Mouse (Mus musculus): ENCODE measurements at regions not wholly inside any gene's neighbourhood (a gene's known extent, or its start where the extent isn't known, plus 50 kb on each side); places are given as distances from the start of the nearest gene placed in this dataset.

DNA sequence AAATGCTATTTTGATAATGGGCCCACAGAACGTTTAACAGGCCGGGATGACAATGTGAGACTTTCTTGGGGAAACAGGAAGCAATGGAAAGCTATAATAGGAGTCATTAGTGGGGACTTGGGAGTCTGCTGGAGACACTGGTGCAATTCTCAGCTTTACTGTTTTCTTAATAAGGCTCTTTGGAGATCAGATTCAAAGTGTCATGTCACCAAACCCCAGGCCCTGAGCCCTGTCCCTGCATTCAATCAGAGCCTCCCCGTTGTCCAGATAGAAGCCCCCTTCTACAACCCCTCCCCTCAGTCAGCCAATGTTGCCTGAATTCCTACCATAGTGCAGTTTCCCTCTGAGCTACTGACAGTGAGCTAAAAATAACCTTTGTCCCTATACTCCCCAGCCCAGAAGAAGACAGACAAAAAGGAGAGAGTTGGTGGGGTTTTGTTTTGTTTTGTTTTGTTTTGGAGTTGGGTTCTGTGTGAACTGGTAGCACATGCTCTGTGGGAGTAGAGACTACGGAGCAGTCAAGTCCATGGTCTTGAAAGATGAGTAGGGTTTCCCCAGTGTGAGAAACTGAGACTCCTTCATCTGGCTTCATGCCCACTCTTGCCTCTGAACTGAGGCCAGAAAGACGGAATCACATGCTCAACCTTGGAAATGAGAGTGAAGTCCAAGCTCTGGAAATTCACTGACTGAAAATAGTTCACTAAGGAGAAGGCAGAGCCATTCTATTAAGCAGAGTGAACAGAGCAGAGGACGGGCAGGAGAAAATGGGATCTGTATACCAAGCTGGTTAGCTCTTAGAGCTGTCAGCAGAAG lies 267.3 kb downstream of the Gm826 start:
- TF ChIP-seq POLR2AphosphoS2 (IDR thresholded peaks at IDR 0.05; ENCODE audit: low read depth, low read length) (no peak), IRF4 (IDR thresholded peaks at IDR 0.05; ENCODE audit: low read depth, low read length) (no peak), ZNF384 (IDR thresholded peaks at IDR 0.05; ENCODE audit: low read depth, low read length) (no peak), USF1 (IDR thresholded peaks at IDR 0.05; ENCODE audit: low read depth, low read length) (no peak), SIN3A (IDR thresholded peaks at IDR 0.05; ENCODE audit: low read length) (no peak), MAZ (IDR thresholded peaks at IDR 0.05; ENCODE audit: low read depth, low read length) (no peak), RAD21 (IDR thresholded peaks at IDR 0.05; ENCODE audit: low read depth, low read length) (no peak), NRF1 (IDR thresholded peaks at IDR 0.05; ENCODE audit: low read depth, low read length) (no peak), MAX (IDR thresholded peaks at IDR 0.05; ENCODE audit: low read length) (no peak), MYC (IDR thresholded peaks at IDR 0.05; ENCODE audit: low read depth, low read length) (no peak), E2F4 (IDR thresholded peaks at IDR 0.05; ENCODE audit: insufficient replicate concordance, low read depth, low read length) (no peak)
- dilution Hi-C loops (cut with MboI; ENCODE audit: extremely low pct_ligation_motif_present, extremely low pct_unique_long_range_greater_than_20kb, low sequenced_read_pairs): no loop called here

DNA sequence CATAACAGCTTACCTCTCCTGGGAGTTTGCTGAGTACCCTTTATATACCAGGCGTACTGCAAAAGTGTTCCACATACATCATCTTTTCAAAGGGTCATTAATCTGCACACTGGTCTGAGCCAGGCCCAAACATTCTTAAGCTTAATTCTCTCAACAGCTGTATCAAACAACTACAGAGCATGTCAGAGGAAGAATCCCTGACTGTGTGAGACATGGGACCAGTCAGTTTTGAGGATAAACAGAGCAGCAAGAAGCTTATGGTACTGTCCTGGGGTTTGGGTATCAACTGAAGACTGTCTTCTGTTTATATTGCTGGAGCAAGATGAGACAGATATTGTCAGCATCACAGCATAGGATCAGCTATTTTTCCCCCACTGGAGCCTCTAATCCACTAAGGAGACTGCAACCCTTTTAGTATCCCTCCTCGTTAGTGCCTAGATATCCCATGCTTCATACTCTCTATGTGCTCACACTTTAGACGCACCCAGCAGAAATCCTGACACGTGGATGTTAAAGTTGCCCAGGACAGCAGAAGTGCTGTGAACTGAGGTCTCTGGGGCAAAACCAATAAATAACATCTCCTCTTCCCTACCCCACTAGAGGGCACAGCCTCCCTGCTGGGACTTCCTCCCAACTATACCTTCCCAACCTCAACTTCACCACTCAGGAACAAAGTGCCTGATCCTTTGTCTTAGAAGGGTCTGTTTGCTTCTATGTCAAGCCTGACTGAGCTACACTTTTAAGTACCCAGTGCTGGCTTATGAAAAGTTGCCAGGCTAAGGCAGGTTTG lies 271.6 kb downstream of the Gm826 start:
- H3K79me2 ChIP-seq (replicated peaks; ENCODE audit: control insufficient read depth, extremely low read depth, insufficient read depth, poor library complexity, severe bottlenecking): no peaks in the 10 kb centered on the region
- no peak overlapping the region for H3K9ac ChIP-seq (ENCODE audit: insufficient read depth, low read depth)
- no peaks in the 10 kb centered on the region for H3K36me3 ChIP-seq (replicated peaks in 1 of 2; ENCODE audit: control insufficient read depth in 1 of 2, insufficient read depth in 1 of 2, low read length in 1 of 2)
- H3K27ac ChIP-seq (ENCODE audit: insufficient read depth, low read depth): no peak overlapping the region
- dilution Hi-C loops (cut with MboI; ENCODE audit: extremely low pct_ligation_motif_present, extremely low pct_unique_long_range_greater_than_20kb, low sequenced_read_pairs) (no loop called here), in situ Hi-C loops (cut with MboI; ENCODE audit: low pct_ligation_motif_present, low pct_unique_long_range_greater_than_20kb, low sequenced_read_pairs) (loop anchor here (25.0 kb wide), 1 partner anchor 300 kb away; the partner anchor contains the start of gene Mafb)
- H3K4me2 ChIP-seq (ENCODE audit: insufficient read depth, low read depth, poor library complexity, severe bottlenecking): no peak overlapping the region
- TF ChIP-seq UBTF (IDR thresholded peaks at IDR 0.05; ENCODE audit: low read depth, low read length) (no peak), BHLHE40 (IDR thresholded peaks at IDR 0.05; ENCODE audit: low read depth, low read length) (no peak), TCF12 (IDR thresholded peaks at IDR 0.05; ENCODE audit: low read depth, low read length) (no peak), ELF1 (IDR thresholded peaks at IDR 0.05; ENCODE audit: low read depth, low read length) (no peak), POLR2AphosphoS2 (IDR thresholded peaks at IDR 0.05; ENCODE audit: low read depth, low read length) (no peak), USF1 (IDR thresholded peaks at IDR 0.05; ENCODE audit: low read depth, low read length) (no peak), E2F4 (IDR thresholded peaks at IDR 0.05; ENCODE audit: insufficient replicate concordance, low read depth, low read length) (no peak), KAT2A (IDR thresholded peaks at IDR 0.05; ENCODE audit: insufficient replicate concordance, low read length) (no peak), TBP (conservative IDR thresholded peaks at IDR 0.05; ENCODE audit: low read depth, low read length) (no peak), CTCF (conservative IDR thresholded peaks at IDR 0.05 in 1 of 2, IDR thresholded peaks at IDR 0.05 in 1 of 2; ENCODE audit: low read depth in 2 of 2, low read length in 2 of 2) (peak in 1 of 2 experiments; percentile 52; a peak in 2 of 4 replicates), MYC (IDR thresholded peaks at IDR 0.05; ENCODE audit: low read depth, low read length) (no peak), CHD1 (IDR thresholded peaks at IDR 0.05; ENCODE audit: low read depth, low read length) (no peak), RAD21 (IDR thresholded peaks at IDR 0.05; ENCODE audit: low read depth, low read length) (peak; percentile 47), MXI1 (IDR thresholded peaks at IDR 0.05; ENCODE audit: low read depth, low read length) (no peak), SMC3 (IDR thresholded peaks at IDR 0.05; ENCODE audit: low read depth, low read length) (peak; percentile 41), GABPA (IDR thresholded peaks at IDR 0.05; ENCODE audit: insufficient replicate concordance, low read depth, low read length) (no peak), POLR2A (IDR thresholded peaks at IDR 0.05; ENCODE audit: low read depth, low read length) (no peak), PAX5 (IDR thresholded peaks at IDR 0.05; ENCODE audit: low read length) (no peak), CHD2 (IDR thresholded peaks at IDR 0.05; ENCODE audit: low read length) (no peak), HCFC1 (IDR thresholded peaks at IDR 0.05; ENCODE audit: low read depth, low read length) (no peak), ZC3H11A (IDR thresholded peaks at IDR 0.05; ENCODE audit: low read depth, low read length) (no peak), IRF4 (IDR thresholded peaks at IDR 0.05; ENCODE audit: low read depth, low read length) (no peak)
- H3K9me3 ChIP-seq (replicated peaks; ENCODE audit: low read length): no peaks in the 10 kb centered on the region
- H3K4me3 ChIP-seq (replicated peaks in 1 of 3; ENCODE audit: low read depth in 2 of 3, low read length in 2 of 3, poor library complexity in 1 of 3): no peak overlapping the region
- H3K27me3 ChIP-seq (replicated peaks): peaks cover 60% of the 10 kb centered on the region
- DNase-seq (ENCODE audit: extremely low read depth): no peak
- peaks cover 0 to 3% of the 10 kb centered on the region in 2 experiments; a peak in 1 of 4 replicates for H3K4me1 ChIP-seq (ENCODE audit: control insufficient read depth in 1 of 2, insufficient read depth in 2 of 2)

More for the DNA sequence above, 267.3 kb downstream of the Gm826 start:
- Histone ChIP-seq H3K27me3 (replicated peaks) (peaks cover 74% of the 10 kb centered on the region), H3K9me3 (replicated peaks; ENCODE audit: low read length) (no peaks in the 10 kb centered on the region), H3K79me2 (replicated peaks; ENCODE audit: control insufficient read depth, extremely low read depth, insufficient read depth, poor library complexity, severe bottlenecking) (no peaks in the 10 kb centered on the region), H3K36me3 (replicated peaks in 1 of 2; ENCODE audit: control insufficient read depth in 1 of 2, insufficient read depth in 1 of 2, low read length in 1 of 2) (no peaks in the 10 kb centered on the region), H3K4me1 (ENCODE audit: control insufficient read depth in 1 of 2, insufficient read depth in 2 of 2) (no peaks in the 10 kb centered on the region), H3K4me2 (ENCODE audit: insufficient read depth, low read depth, poor library complexity, severe bottlenecking) (no peak overlapping the region), H3K27ac (ENCODE audit: insufficient read depth, low read depth) (no peak overlapping the region), H3K4me3 (replicated peaks in 1 of 3; ENCODE audit: low read depth in 2 of 3, low read length in 2 of 3, poor library complexity in 1 of 3) (no peak overlapping the region), H3K9ac (ENCODE audit: insufficient read depth, low read depth) (no peak overlapping the region)
- in situ Hi-C loops (cut with MboI; ENCODE audit: low pct_ligation_motif_present, low pct_unique_long_range_greater_than_20kb, low sequenced_read_pairs): loop anchor here (25.0 kb wide), 1 partner anchor 296 kb away; the partner anchor contains the start of gene Mafb
- DNase-seq (ENCODE audit: extremely low read depth): no peak
